In genomic region chr3:83771160-83771869, GRCm38 (mm10) we compare ENCODE assay signal across 14 mouse cellular contexts.
"Had no signal": no experiment of that assay in that cellular context is flagged by ENCODE, and none has a peak within 500 bp of the region (broad histone marks: within the 10 kb centered on the region; RNA-seq: fewer than 3 reads in every experiment).

No protein-coding gene starts in this region.

- H3K9ac ChIP-seq: lung, embryonic 14.5 days; neural tube, embryonic 13.5 days; stomach, embryonic 15.5 days had no signal

- H3K27ac ChIP-seq: kidney, postnatal 0 days; layer of hippocampus, adult 2 months; limb, embryonic 10.5 days; midbrain, embryonic 10.5 days; neural tube, embryonic 13.5 days; stomach, embryonic 15.5 days had no signal

- H3K4me2 ChIP-seq: lung, embryonic 14.5 days; neural tube, embryonic 13.5 days; stomach, embryonic 15.5 days had no signal

- H3K9me3 ChIP-seq: limb, embryonic 10.5 days; midbrain, embryonic 10.5 days; neural tube, embryonic 13.5 days; stomach, embryonic 15.5 days had no signal

- ATAC-seq: midbrain, embryonic 16.5 days had no signal

- H3K36me3 ChIP-seq: stomach, embryonic 15.5 days had no signal

- DNase-seq: kidney, adult 9 months; kidney, postnatal 36 days; lung, embryonic 14.5 days; lung, postnatal 10 days; lung, postnatal 4 days; retina, postnatal 1 day; thymus, postnatal 36 days had no signal

- H3K4me3 ChIP-seq: layer of hippocampus, adult 2 months; limb, embryonic 10.5 days; midbrain, embryonic 10.5 days; neural tube, embryonic 13.5 days; stomach, embryonic 15.5 days had no signal
